Mouse (Mus musculus): ENCODE data around the gene Ankrd39. TPM values are rescaled to one million over a fixed set of nuclear protein-coding genes. Genes with fewer than 3 reads are reported as not detected.

Gene Ankrd39
- total and polyA plus RNA-seq, 2 experiments from 2014 or later, result 32.5 to 38.1 TPM

DNA sequence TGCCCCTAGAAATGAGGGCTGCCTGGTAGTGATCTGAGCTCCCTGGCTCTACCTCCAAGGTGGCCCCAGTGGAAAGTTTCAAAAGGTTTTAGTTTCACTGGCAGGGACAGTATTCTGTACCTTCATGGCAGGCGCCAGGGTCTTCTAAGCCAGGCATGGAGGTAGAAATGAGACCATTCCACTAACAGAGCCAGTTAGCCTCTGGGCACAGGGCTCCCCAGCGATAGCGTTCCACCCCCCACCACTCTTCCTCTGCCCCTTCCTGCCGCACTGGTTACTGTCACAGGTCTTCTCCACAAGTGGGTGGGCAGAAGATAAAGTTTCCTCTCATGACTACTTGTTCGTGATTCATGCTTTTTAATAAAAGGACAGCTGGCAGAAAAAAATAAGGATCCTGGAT, 12.6 kb upstream of the Ankrd39 start:
- H3K9me3 ChIP-seq (ENCODE audit: low read length), result no peaks in the 10 kb centered on the region
- no peak overlapping the region for H3K27ac ChIP-seq
- DNase-seq (ENCODE audit: low spot score), result no peak
- peaks cover 16% of the 10 kb centered on the region for H3K4me1 ChIP-seq (ENCODE audit: insufficient read depth, low read length)
- no peak overlapping the region for H3K9ac ChIP-seq (replicated peaks; ENCODE audit: low read length)
- H3K4me3 ChIP-seq (ENCODE audit: low read length), result no peak overlapping the region
- no peaks in the 10 kb centered on the region for H3K36me3 ChIP-seq (ENCODE audit: insufficient read depth, low read length)
- TF ChIP-seq CTCF (IDR thresholded peaks at IDR 0.05; ENCODE audit: low read depth), result no peak
- 76% methylated on average over 5 of the region's 5 CpGs for WGBS
- H3K27me3 ChIP-seq (ENCODE audit: insufficient read depth, low read length), result no peaks in the 10 kb centered on the region
- no peak for ATAC-seq
- H3K4me2 ChIP-seq (ENCODE audit: low read depth, low read length), result no peak overlapping the region

DNA sequence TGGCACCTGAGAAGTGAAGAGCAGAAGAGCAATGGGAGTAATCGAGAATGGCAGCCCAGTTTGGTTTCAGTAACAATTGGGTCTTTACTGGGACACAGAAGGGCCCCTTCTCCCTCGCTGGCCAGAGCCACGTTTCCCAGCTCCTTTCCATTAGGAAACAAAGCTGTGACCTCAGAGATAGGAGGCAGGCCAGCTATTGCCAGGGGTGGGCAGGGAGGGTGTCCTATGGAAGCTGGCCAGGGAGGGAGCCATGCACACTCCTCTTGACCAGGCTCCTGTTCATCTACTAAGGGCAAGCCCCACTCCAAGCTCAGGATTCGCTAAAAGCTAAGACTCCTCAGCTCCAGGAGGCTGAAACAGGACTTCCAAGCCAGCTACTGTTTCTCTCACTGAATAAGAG, 12.0 kb upstream of the Ankrd39 start:
- Histone ChIP-seq H3K4me3 (ENCODE audit: low read length) (no peak overlapping the region), H3K9ac (replicated peaks; ENCODE audit: low read length) (no peak overlapping the region), H3K36me3 (ENCODE audit: insufficient read depth, low read length) (no peaks in the 10 kb centered on the region), H3K4me2 (ENCODE audit: low read depth, low read length) (peak overlapping the region; percentile 73), H3K27ac (no peak overlapping the region), H3K4me1 (ENCODE audit: insufficient read depth, low read length) (peaks cover 22% of the 10 kb centered on the region), H3K9me3 (ENCODE audit: low read length) (no peaks in the 10 kb centered on the region), H3K27me3 (ENCODE audit: insufficient read depth, low read length) (no peaks in the 10 kb centered on the region)
- ATAC-seq, result no peak
- TF ChIP-seq CTCF (IDR thresholded peaks at IDR 0.05; ENCODE audit: low read depth), result no peak
- WGBS, result 18% methylated on average over 4 of the region's 4 CpGs
- no peak for DNase-seq (ENCODE audit: low spot score)

DNA sequence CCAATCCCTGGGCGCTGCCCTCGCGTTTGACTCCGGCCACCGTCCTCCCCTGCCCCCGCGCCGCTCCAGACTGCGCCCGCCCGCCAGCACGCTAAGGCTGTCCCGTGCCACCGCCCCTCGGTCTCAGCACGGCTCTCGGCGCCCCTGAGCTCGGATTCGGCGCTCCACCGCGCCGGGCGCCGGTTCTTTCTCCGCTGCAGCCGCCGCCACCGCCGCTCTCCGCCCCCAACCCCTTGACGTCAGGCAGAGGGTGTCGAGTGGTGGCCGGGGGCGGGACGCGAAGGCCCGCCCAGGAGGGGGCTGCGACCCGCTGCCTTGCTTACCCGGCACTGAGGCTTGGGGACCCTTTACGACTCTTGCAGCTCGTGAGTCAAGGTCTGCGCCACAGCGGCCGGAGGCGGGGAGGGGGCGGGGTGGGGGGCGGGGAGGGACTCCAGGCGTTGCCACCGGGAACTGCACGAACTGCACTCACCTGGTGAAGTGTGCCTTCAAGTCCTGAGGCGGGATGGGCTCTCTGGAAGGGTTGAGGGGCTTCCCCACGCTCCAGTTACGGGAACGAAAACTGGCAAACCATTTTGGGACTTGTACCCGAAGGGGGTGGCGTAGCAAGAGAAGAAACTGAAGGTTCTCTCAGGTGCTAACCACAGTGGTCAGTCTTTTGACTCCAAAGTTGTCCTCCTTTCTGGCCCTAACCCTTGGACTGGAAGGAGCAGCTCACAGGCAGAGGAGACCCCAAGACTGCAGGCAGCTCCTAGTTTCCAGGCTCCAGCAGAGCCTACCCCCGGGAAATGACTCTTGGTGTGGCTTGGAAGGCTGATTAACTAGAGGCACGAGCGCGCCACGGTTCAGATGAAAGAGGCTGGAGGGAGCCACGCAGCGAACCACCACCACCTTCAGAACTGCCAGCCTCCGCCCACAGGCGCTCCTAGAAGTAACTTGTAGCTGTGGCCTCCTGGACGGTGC, 11.1 kb upstream of the Ankrd39 start, which contains the start of gene Sema4c:
Sema4c (minus strand) TSS at position 319 of the 963 bp plus-strand sequence.
- H3K4me2 ChIP-seq (ENCODE audit: low read depth, low read length), result peak within 1 kb of the TSS; percentile 73
- ATAC-seq (peak; percentile 43), DNase-seq (ENCODE audit: low spot score) (peak; percentile 84)
- peak within 1 kb of the TSS; percentile 84 for H3K4me3 ChIP-seq (ENCODE audit: low read length)
- peaks cover 23% of the 10 kb centered on the region for H3K4me1 ChIP-seq (ENCODE audit: insufficient read depth, low read length)
- H3K27me3 ChIP-seq (ENCODE audit: insufficient read depth, low read length), result no peaks in the 10 kb centered on the region
- WGBS, result 1% methylated on average over 65 of the region's 69 CpGs
- no peak for TF ChIP-seq CTCF (IDR thresholded peaks at IDR 0.05; ENCODE audit: low read depth)
- H3K9me3 ChIP-seq (ENCODE audit: low read length), result no peaks in the 10 kb centered on the region
- peak within 1 kb of the TSS; percentile 98 for H3K9ac ChIP-seq (replicated peaks; ENCODE audit: low read length)
- no peaks in the 10 kb centered on the region for H3K36me3 ChIP-seq (ENCODE audit: insufficient read depth, low read length)
- H3K27ac ChIP-seq, result peak within 1 kb of the TSS; percentile 98

- Histone ChIP-seq H3K36me3 (ENCODE audit: insufficient read depth, low read length) (peaks cover 7% of the 10 kb centered on the region; the same call in 1 of the 2 replicates), H3K9ac (replicated peaks; ENCODE audit: low read length) (peak overlapping the region; percentile 98), H3K4me2 (ENCODE audit: low read depth, low read length) (peak overlapping the region; percentile 73), H3K27me3 (ENCODE audit: insufficient read depth, low read length) (no peaks in the 10 kb centered on the region), H3K27ac (peak overlapping the region; percentile 98), H3K4me1 (ENCODE audit: insufficient read depth, low read length) (peaks cover 23% of the 10 kb centered on the region), H3K4me3 (ENCODE audit: low read length) (peak overlapping the region; percentile 84), H3K9me3 (ENCODE audit: low read length) (no peaks in the 10 kb centered on the region)
- ATAC-seq (peak; percentile 80), DNase-seq (ENCODE audit: low spot score) (peak; percentile 86)
- TF ChIP-seq CTCF (IDR thresholded peaks at IDR 0.05; ENCODE audit: low read depth), result no peak
- WGBS, result under 1% methylated on average over 43 of the region's 48 CpGs
These were observed 10.3 kb upstream of the Ankrd39 start for GRCm38 (mm10) chr1:36557457-36558011.

DNA sequence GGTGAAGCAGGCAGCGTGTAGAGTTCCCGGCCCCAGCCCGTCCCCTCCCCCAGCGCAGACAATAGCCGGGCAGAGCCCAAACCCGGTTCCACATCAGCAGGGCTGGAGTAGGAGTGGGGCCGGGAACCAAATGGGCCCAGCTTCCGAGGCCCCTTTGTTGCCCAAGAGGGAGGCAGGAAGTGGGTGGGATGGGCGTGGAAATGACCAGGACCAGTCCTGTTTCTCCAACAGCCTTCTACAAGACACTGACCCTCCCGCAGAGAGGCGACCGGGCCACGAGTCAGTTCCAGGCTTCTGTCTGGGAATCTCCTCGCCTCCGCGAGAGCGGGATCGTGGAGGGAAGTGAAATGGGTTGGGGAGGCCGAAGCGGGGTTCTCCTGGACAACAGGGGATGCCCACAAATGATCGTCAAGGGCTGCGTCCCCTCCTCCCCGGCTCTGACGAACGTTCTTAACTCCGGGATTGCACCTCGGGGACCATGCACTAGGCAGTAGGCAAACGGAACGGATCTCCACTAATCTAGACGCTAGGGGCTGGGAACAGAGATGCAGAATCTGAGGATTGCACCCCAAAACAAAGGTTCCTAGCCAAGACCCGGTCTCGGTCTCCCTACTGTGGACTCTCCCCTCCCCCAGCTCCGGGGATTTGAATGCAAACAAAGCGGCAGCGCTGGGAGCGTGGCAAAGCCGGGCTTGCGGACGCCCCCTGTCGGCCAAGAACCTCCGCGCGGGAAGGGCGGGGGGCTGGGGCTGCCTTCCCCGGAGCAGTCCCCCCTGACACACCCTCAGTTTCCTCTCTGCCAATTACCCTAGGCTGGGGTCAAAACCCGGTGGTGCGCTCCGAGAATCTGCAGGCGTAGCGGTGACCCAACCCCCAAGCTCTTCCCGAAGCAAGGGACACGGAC, 9.6 kb upstream of the Ankrd39 start:
- WGBS, result under 1% methylated on average over 52 of the region's 52 CpGs
- peak; percentile 86 for ATAC-seq
- peak; percentile 91 for TF ChIP-seq CTCF (IDR thresholded peaks at IDR 0.05; ENCODE audit: low read depth)

GRCm38 (mm10) chr1:36555798-36556395, 8.7 kb upstream of the Ankrd39 start:
- H3K9ac ChIP-seq (replicated peaks; ENCODE audit: low read length), result peak overlapping the region; percentile 98
- H3K4me3 ChIP-seq (ENCODE audit: low read length), result peak overlapping the region; percentile 84
- ATAC-seq (no peak), DNase-seq (ENCODE audit: low spot score) (peak; percentile 57)
- H3K36me3 ChIP-seq (ENCODE audit: insufficient read depth, low read length), result peaks cover 23% of the 10 kb centered on the region
- H3K27me3 ChIP-seq (ENCODE audit: insufficient read depth, low read length), result no peaks in the 10 kb centered on the region
- peaks cover 23% of the 10 kb centered on the region for H3K4me1 ChIP-seq (ENCODE audit: insufficient read depth, low read length)
- H3K4me2 ChIP-seq (ENCODE audit: low read depth, low read length), result peak overlapping the region; percentile 73
- peak overlapping the region; percentile 98 for H3K27ac ChIP-seq
- under 1% methylated on average over 8 of the region's 8 CpGs for WGBS
- no peaks in the 10 kb centered on the region for H3K9me3 ChIP-seq (ENCODE audit: low read length)
- peak; percentile 4; the same call in 1 of the 2 replicates for TF ChIP-seq CTCF (IDR thresholded peaks at IDR 0.05; ENCODE audit: low read depth)

More for the DNA sequence above, 9.6 kb upstream of the Ankrd39 start:
- peaks cover 23% of the 10 kb centered on the region for H3K4me1 ChIP-seq (ENCODE audit: insufficient read depth, low read length)
- DNase-seq (ENCODE audit: low spot score), result peak; percentile 96
- H3K9me3 ChIP-seq (ENCODE audit: low read length), result no peaks in the 10 kb centered on the region
- peak overlapping the region; percentile 98 for H3K9ac ChIP-seq (replicated peaks; ENCODE audit: low read length)
- H3K27ac ChIP-seq, result peak overlapping the region; percentile 98
- no peaks in the 10 kb centered on the region for H3K27me3 ChIP-seq (ENCODE audit: insufficient read depth, low read length)
- peak overlapping the region; percentile 84 for H3K4me3 ChIP-seq (ENCODE audit: low read length)
- H3K4me2 ChIP-seq (ENCODE audit: low read depth, low read length), result peak overlapping the region; percentile 73
- H3K36me3 ChIP-seq (ENCODE audit: insufficient read depth, low read length), result peaks cover 14% of the 10 kb centered on the region
